Mouse (Mus musculus) neural tube, embryonic 15.5 days (tissue): ENCODE results near the gene Gm20388. TPM values are rescaled to one million over a fixed set of nuclear protein-coding genes. Genes with fewer than 3 reads are reported as not detected.

ENCODE experiments used
- ATAC-seq: fragments of 200-750 bp; cut with Nextera tagmentation; 2 replicates; pipeline ENCODE4 v1.8.0; 2017; ENCODE audit warnings: mild to moderate bottlenecking, moderate TSS enrichment, moderate library complexity; ENCODE audit not compliant: low FRiP score
- H3K27ac ChIP-seq: fragments of 300-500 bp; sonication (generic); replicated peaks from 2 replicates; pipeline ENCODE4 v1.5.1; 2015; ENCODE audit warnings: mild to moderate bottlenecking, inconsistent platforms
- H3K27me3 ChIP-seq: fragments of 300-500 bp; sonication (generic); replicated peaks from 2 replicates; pipeline ENCODE4 v1.6.1; 2015; ENCODE audit warnings: inconsistent platforms
- H3K36me3 ChIP-seq: fragments of 300-500 bp; sonication (generic); 2 replicates; pipeline ENCODE4 v1.6.1; 2015; ENCODE audit warnings: inconsistent platforms
- H3K4me1 ChIP-seq: fragments of 300-500 bp; sonication (generic); 2 replicates; pipeline ENCODE4 v1.6.1; 2015; ENCODE audit warnings: inconsistent platforms
- H3K4me2 ChIP-seq: fragments of 300-500 bp; sonication (generic); 2 replicates; pipeline ENCODE4 v1.6.1; 2015; ENCODE audit warnings: inconsistent platforms, mild to moderate bottlenecking, moderate library complexity
- H3K4me3 ChIP-seq: fragments of 300-500 bp; sonication (generic); replicated peaks from 2 replicates; pipeline ENCODE4 v1.5.1; 2015; ENCODE audit warnings: mild to moderate bottlenecking, inconsistent platforms
- H3K9ac ChIP-seq: fragments of 300-500 bp; sonication (generic); replicated peaks from 2 replicates; pipeline ENCODE4 v1.6.1; 2015; ENCODE audit warnings: mild to moderate bottlenecking, inconsistent platforms
- H3K9me3 ChIP-seq: fragments of 300-500 bp; sonication (generic); replicated peaks from 2 replicates; pipeline ENCODE4 v1.6.1; 2016; ENCODE audit warnings: inconsistent platforms
- WGBS: fragments of 180-500 bp; shearing (Covaris S2); methylation state at CpG from one replicate; pipeline ENCODE4 v1.1.7; 2015; ENCODE audit warnings: mixed read lengths; 5-methylcytosine and 5-hydroxymethylcytosine counted together
- polyA plus RNA-seq: library from polyadenylated mRNA; unstranded; fragments of >200 nt; fragmentation: Nextera tagmentation; extraction: Ambion mirVana; gene quantifications from 2 replicates; pipeline ENCODE4 v1.2.1, GENCODE M21; 2015

Gm20388 gene
- polyA plus RNA-seq, 1 experiment from 2014 or later: not detected

DNA sequence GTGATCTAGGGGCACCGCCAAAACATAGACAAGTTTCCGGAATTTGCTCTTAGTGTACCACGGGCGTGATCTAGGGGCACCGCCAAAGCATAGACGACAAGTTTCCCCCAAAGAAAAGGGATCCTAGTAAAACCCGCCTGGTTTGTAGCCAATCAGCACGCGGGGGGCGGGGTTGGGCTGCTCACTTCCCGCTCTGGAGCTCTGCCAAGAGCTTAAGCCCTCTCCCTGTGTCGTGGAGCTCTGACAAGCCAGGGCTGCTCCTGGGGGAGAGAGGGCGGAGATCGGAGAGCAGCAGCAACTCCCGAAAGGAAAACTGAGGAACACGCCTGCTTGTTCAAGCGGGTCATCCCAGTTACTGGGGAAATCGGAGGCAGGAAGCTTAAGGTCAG, 2037.1 kb downstream of the Gm20388 start:
- peak overlapping the region; percentile 78 for H3K27ac ChIP-seq
- H3K4me3 ChIP-seq: peak overlapping the region; percentile 33
- H3K36me3 ChIP-seq: no peaks in the 10 kb centered on the region
- no peaks in the 10 kb centered on the region for H3K9me3 ChIP-seq
- H3K4me1 ChIP-seq: peaks cover 43% of the 10 kb centered on the region
- peak overlapping the region; percentile 74 for H3K4me2 ChIP-seq
- peak overlapping the region; percentile 28 for H3K9ac ChIP-seq
- 0% methylated on average over 18 of the region's 18 CpGs for WGBS
- no peak for ATAC-seq
- no peaks in the 10 kb centered on the region for H3K27me3 ChIP-seq

- H3K36me3 ChIP-seq: no peaks in the 10 kb centered on the region
- H3K9ac ChIP-seq: peak overlapping the region; percentile 28
- peak overlapping the region; percentile 33 for H3K4me3 ChIP-seq
- peak overlapping the region; percentile 78 for H3K27ac ChIP-seq
- no peaks in the 10 kb centered on the region for H3K9me3 ChIP-seq
- no peaks in the 10 kb centered on the region for H3K27me3 ChIP-seq
- peak overlapping the region; percentile 74 for H3K4me2 ChIP-seq
- H3K4me1 ChIP-seq: peaks cover 49% of the 10 kb centered on the region
- no peak for ATAC-seq
- 60% methylated on average over 19 of the region's 19 CpGs for WGBS
Measured at GRCm38 (mm10) chr8:121948321-121949145, 2037.9 kb downstream of the Gm20388 start.

GRCm38 (mm10) chr8:121949222-121949800, 2038.7 kb downstream of the Gm20388 start, which contains the start of gene Banp:
Banp (plus strand) TSS chr8:121949750.
- peak within 1 kb of the TSS; percentile 97 for H3K27ac ChIP-seq
- H3K9me3 ChIP-seq: no peaks in the 10 kb centered on the region
- no peaks in the 10 kb centered on the region for H3K36me3 ChIP-seq
- WGBS: 61% methylated on average over 6 of the region's 6 CpGs
- H3K4me1 ChIP-seq: peaks cover 54% of the 10 kb centered on the region
- peak within 1 kb of the TSS; percentile 82 for H3K4me2 ChIP-seq
- no peaks in the 10 kb centered on the region for H3K27me3 ChIP-seq
- peak within 1 kb of the TSS; percentile 97 for H3K9ac ChIP-seq
- H3K4me3 ChIP-seq: peak within 1 kb of the TSS; percentile 84
- ATAC-seq: no peak

- Histone ChIP-seq H3K27me3 (no peaks in the 10 kb centered on the region), H3K9ac (peak overlapping the region; percentile 97), H3K9me3 (no peaks in the 10 kb centered on the region), H3K4me2 (peak overlapping the region; percentile 82), H3K4me3 (peak overlapping the region; percentile 84), H3K36me3 (no peaks in the 10 kb centered on the region; the same call in 1 of the 2 replicates), H3K4me1 (peaks cover 54% of the 10 kb centered on the region), H3K27ac (peak overlapping the region; percentile 97)
- WGBS: under 1% methylated on average over 57 of the region's 66 CpGs
- peak; percentile 96 for ATAC-seq
Measured at GRCm38 (mm10) chr8:121949941-121950748, 2039.5 kb downstream of the Gm20388 start.

- peak; percentile 33 for ATAC-seq
- WGBS: under 1% methylated on average over 89 of the region's 97 CpGs
Measured at GRCm38 (mm10) chr8:121950749-121951655, 2040.4 kb downstream of the Gm20388 start.

GRCm38 (mm10) chr8:121951656-121952009, 2041.0 kb downstream of the Gm20388 start:
- H3K4me1 ChIP-seq: peaks cover 54% of the 10 kb centered on the region

More at GRCm38 (mm10) chr8:121950749-121951655, 2040.4 kb downstream of the Gm20388 start:
- H3K36me3 ChIP-seq: no peaks in the 10 kb centered on the region; the same call in 1 of the 2 replicates
- peaks cover 54% of the 10 kb centered on the region for H3K4me1 ChIP-seq
- H3K4me2 ChIP-seq: peak overlapping the region; percentile 82
- peak overlapping the region; percentile 97 for H3K9ac ChIP-seq
- H3K4me3 ChIP-seq: peak overlapping the region; percentile 84
- H3K27me3 ChIP-seq: no peaks in the 10 kb centered on the region
- peak overlapping the region; percentile 97 for H3K27ac ChIP-seq
- H3K9me3 ChIP-seq: no peaks in the 10 kb centered on the region

GRCm38 (mm10) chr8:121952122-121952521, 2041.5 kb downstream of the Gm20388 start:
- Histone ChIP-seq H3K9me3 (no peaks in the 10 kb centered on the region), H3K9ac (no peak overlapping the region; the same call in 1 of the 2 replicates), H3K4me2 (peak overlapping the region; percentile 82), H3K27me3 (no peaks in the 10 kb centered on the region), H3K4me1 (peaks cover 53% of the 10 kb centered on the region), H3K27ac (no peak overlapping the region), H3K4me3 (peak overlapping the region; percentile 7; the same call in 1 of the 2 replicates), H3K36me3 (no peaks in the 10 kb centered on the region; the same call in 1 of the 2 replicates)
- no peak for ATAC-seq

More at GRCm38 (mm10) chr8:121951656-121952009, 2041.0 kb downstream of the Gm20388 start:
- H3K36me3 ChIP-seq: no peaks in the 10 kb centered on the region; the same call in 1 of the 2 replicates
- no peaks in the 10 kb centered on the region for H3K27me3 ChIP-seq
- no peaks in the 10 kb centered on the region for H3K9me3 ChIP-seq
- peak overlapping the region; percentile 97 for H3K9ac ChIP-seq
- 33% methylated on average over 7 of the region's 7 CpGs for WGBS
- peak overlapping the region; percentile 82 for H3K4me2 ChIP-seq
- H3K27ac ChIP-seq: peak overlapping the region; percentile 97
- ATAC-seq: no peak
- peak overlapping the region; percentile 84 for H3K4me3 ChIP-seq

GRCm38 (mm10) chr8:121952800-121953199, 2042.2 kb downstream of the Gm20388 start:
- Histone ChIP-seq H3K27me3 (no peaks in the 10 kb centered on the region), H3K9me3 (no peaks in the 10 kb centered on the region), H3K36me3 (no peaks in the 10 kb centered on the region; the same call in 1 of the 2 replicates), H3K9ac (no peak overlapping the region), H3K27ac (no peak overlapping the region), H3K4me1 (peaks cover 46% of the 10 kb centered on the region), H3K4me2 (peak overlapping the region; percentile 82), H3K4me3 (peak overlapping the region; percentile 7; the same call in 1 of the 2 replicates)
- no peak for ATAC-seq
- 86% methylated on average over 7 of the region's 7 CpGs for WGBS

- Histone ChIP-seq H3K9ac (no peak overlapping the region), H3K4me1 (peaks cover 35% of the 10 kb centered on the region), H3K4me2 (no peak overlapping the region), H3K4me3 (no peak overlapping the region), H3K9me3 (no peaks in the 10 kb centered on the region), H3K36me3 (no peaks in the 10 kb centered on the region; the same call in 1 of the 2 replicates), H3K27me3 (no peaks in the 10 kb centered on the region), H3K27ac (no peak overlapping the region)
- WGBS: 59% methylated on average over 3 of the region's 3 CpGs
- ATAC-seq: no peak
Measured at GRCm38 (mm10) chr8:121953821-121954545, 2043.3 kb downstream of the Gm20388 start.

GRCm38 (mm10) chr8:121954981-121955555, 2044.4 kb downstream of the Gm20388 start:
- Histone ChIP-seq H3K4me3 (no peak overlapping the region), H3K27me3 (no peaks in the 10 kb centered on the region), H3K4me1 (peaks cover 30% of the 10 kb centered on the region), H3K36me3 (no peaks in the 10 kb centered on the region; the same call in 1 of the 2 replicates), H3K27ac (no peak overlapping the region), H3K4me2 (no peak overlapping the region), H3K9ac (no peak overlapping the region), H3K9me3 (no peaks in the 10 kb centered on the region)
- WGBS: 82% methylated on average over 10 of the region's 10 CpGs
- no peak for ATAC-seq
